Mouse (Mus musculus): ENCODE data around the gene Nrros.
"Not testable (repeated sequence)": the region's sequence is repeated elsewhere in the genome, so short reads cannot be mapped to it uniquely, and the experiment has no call there.

Nrros gene

GRCm38 (mm10) chr16:32114968-32115695, 50.3 kb downstream of the Nrros start:
- peak; percentile 89 for DNase-seq (ENCODE audit: low spot score)

GRCm38 (mm10) chr16:32114406-32114805, 51.0 kb downstream of the Nrros start:
- DNase-seq (ENCODE audit: low spot score) = no peak

- no peak for DNase-seq (ENCODE audit: low spot score)
Measured at GRCm38 (mm10) chr16:32113541-32114218, 51.7 kb downstream of the Nrros start.

DNA sequence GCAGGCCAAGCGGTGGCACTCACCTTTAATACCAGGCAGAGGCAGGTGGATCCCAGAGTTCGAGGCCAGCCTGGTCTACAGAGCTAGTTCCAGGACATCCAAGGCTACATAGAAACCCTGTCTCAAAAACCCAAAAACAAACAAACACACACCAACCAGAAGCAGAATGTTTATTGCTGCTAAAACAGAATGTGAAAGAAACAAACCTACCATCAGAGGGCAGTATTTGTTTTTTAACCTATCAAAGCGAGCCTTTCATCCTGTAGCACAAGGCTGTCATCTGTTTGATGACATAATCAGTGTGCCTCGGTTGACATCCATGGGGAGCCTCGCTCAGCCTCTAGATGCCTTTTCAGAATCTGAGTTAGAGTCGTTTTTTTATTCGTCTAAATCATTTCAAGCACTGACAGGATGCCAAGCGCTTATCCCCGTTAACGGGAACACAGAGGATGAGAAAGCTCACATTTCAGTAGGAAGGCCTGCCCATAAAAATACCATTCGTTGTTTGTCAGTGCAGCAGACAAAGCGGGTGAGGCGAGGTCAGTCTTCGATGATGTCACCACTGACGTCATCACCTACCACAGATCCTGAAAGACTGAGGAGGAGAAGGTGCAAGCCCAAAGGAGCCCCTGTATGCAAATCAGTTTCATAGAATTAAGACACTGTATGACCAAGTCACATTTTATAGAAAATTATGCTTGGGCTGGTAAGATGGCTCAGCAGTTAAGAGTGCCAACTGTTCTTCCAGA, 54.3 kb downstream of the Nrros start:
- DNase-seq (ENCODE audit: low spot score) = no peak

DNA sequence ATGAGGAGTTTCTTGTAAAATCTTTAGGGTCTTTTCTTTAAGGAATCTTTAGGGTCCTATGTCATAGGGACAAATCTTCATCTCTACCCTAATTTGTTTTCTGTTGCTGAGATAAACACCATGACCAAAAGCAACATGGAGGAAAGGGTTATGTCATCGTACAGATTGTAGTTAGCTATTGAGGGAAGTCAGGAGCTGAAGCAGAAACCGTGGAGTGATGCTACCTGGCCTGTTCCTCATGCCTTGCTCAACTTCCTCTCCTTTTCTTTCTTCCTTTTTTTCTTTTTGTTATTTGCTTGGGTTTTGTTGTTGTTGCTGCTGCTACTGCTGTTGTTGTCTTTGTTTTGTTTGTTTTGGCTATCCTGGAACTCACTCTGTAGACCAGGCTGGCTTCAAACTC, 56.8 kb downstream of the Nrros start:
- DNase-seq (ENCODE audit: low spot score) = no peak

GRCm38 (mm10) chr16:32108170-32108569, 57.2 kb downstream of the Nrros start:
- no peak for DNase-seq (ENCODE audit: low spot score)

GRCm38 (mm10) chr16:32107342-32108045, 57.9 kb downstream of the Nrros start:
- DNase-seq (ENCODE audit: low spot score) = no peak

DNA sequence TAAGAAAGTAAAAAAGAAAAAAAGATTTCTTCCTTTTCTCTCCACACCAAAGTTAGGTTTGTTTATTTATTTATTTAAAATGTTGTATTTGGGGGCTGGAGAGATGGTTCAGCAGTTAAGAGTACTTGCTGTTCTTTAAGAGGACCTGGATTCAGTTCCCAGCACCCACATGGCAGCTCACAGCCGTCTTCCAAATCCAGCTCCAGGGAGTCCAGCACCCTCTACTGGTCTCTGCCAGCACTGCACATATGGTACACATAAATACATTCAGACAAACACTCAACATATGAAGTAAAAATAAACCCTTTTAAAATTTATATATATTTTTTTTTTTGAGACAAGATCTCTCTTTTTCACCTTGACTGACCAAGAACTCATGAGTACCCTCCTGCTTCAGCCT, 59.7 kb downstream of the Nrros start:
- no peak for DNase-seq (ENCODE audit: low spot score)

GRCm38 (mm10) chr16:32102295-32102694, 63.1 kb downstream of the Nrros start:
- DNase-seq (ENCODE audit: low spot score) = no peak

DNA sequence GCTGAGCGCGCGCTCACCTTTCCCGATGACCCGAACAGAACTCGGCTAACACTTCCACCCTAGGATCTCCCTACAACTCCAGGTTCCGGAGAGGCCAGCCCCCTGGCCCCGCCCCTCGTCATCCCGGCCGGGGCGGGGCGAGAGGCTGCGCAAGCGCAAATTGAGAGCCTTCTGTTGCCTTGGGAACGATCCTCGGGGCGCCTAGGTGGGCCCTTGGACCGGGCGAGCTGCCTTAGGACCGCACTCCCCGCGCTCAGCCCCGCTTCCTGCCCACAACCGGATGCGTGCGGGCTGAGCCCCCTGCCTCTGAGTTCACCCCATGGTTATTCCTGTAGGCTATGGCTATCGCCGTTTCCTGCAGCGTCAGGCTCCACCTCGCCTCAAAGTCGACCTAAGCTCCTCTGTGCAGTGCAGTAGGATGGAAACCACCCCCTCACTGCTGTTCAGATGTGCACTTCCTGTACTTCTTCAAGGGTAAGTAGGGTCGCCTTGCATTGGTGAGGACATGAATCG, 65.7 kb downstream of the Nrros start, which contains the start of the genes Pigx and Cep19:
Gene Pigx (minus strand): TSS at position 103 of the 513 bp plus-strand sequence.
Gene Cep19 (plus strand): TSS at position 163 of the 513 bp plus-strand sequence.
- peak; percentile 96 for DNase-seq (ENCODE audit: low spot score)

GRCm38 (mm10) chr16:32098897-32099637, 66.3 kb downstream of the Nrros start:
- DNase-seq (ENCODE audit: low spot score) = no peak

DNA sequence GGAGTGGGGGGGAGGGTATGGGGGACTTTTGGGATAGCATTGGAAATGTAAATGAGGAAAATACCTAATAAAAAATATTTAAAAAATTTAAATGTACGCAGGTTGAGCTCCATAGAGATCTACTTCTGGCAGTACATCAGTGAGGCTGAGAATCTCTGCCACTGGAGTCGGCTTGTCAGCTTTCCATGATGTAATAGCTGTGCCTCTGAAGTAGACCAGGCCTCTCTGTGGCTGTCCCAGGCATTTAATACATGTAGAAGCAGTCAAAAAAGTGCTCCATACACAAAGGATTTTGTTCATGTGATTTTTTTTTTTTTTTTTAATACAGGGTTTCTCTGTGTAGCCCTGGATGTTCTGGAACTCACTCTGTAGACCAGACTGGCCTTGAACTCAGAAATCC, 67.6 kb downstream of the Nrros start:
- DNase-seq (ENCODE audit: low spot score) = not testable (repeated sequence)
